Mouse (Mus musculus) liver, postnatal 0 days (tissue): ENCODE results near the gene Phactr3.

Experiments used
- CTCF ChIP-seq: sonication (generic); IDR thresholded peaks from 2 replicates; pipeline ENCODE4 v1.5.1; 2016; ENCODE audit warnings: antibody characterized with exemption, low read depth
- EP300 ChIP-seq: IDR thresholded peaks from 2 replicates; pipeline ENCODE4 v1.6.1; 2016; ENCODE audit warnings: antibody characterized with exemption, low read depth, mild to moderate bottlenecking

DNA sequence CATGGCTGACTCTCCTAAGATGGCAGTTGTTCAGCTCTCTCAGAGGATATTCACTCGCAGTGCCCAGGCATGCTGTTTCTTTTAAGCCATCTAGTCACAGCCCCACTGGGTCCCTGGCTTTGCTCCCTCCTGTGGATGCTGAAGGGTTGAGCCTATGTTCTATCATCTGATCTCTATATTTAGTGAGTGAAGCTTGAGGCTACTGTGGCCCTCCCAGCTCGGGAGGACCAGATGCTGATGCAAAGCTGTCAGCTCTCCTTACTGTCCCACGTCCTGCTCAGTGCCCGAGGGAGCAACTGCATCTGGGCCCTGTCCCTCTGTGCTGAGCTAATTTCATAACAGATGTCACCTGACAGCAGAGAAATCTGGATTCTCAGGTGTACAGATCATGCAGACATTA lies 153.6 kb downstream of the Phactr3 start:
- TF ChIP-seq EP300: no peak
- TF ChIP-seq CTCF: no peak
